Mouse (Mus musculus): ENCODE measurements around the gene Mras.

Mras gene

GRCm38 (mm10) chr9:99416809-99417208 lies 20.4 kb downstream of the Mras start:
- no peak for DNase-seq (ENCODE audit: low spot score in 2 of 2)

GRCm38 (mm10) chr9:99411785-99412184 lies 25.4 kb downstream of the Mras start:
- DNase-seq (ENCODE audit: low spot score in 2 of 2) = no peak

- no peak for DNase-seq (ENCODE audit: low spot score in 2 of 2)
Observed at GRCm38 (mm10) chr9:99411093-99411492, 26.1 kb downstream of the Mras start.

GRCm38 (mm10) chr9:99409280-99409679 lies 27.9 kb downstream of the Mras start:
- no peak for DNase-seq (ENCODE audit: low spot score in 2 of 2)

- DNase-seq (ENCODE audit: low spot score in 2 of 2) = no peak
Observed at GRCm38 (mm10) chr9:99401288-99401974, 35.8 kb downstream of the Mras start.

- DNase-seq (ENCODE audit: low spot score in 2 of 2) = no peak
Observed at GRCm38 (mm10) chr9:99400781-99401180, 36.4 kb downstream of the Mras start.

- DNase-seq (ENCODE audit: low spot score in 2 of 2) = no peak
Observed at GRCm38 (mm10) chr9:99397056-99397815, 39.9 kb downstream of the Mras start.

GRCm38 (mm10) chr9:99394366-99394765 lies 42.8 kb downstream of the Mras start:
- no peak for DNase-seq (ENCODE audit: low spot score in 2 of 2)

- DNase-seq (ENCODE audit: low spot score in 2 of 2) = no peak
Observed at GRCm38 (mm10) chr9:99393146-99393545, 44.0 kb downstream of the Mras start.

- no peak for DNase-seq (ENCODE audit: low spot score in 2 of 2)
Observed at GRCm38 (mm10) chr9:99391557-99391956, 45.6 kb downstream of the Mras start.

- DNase-seq (ENCODE audit: low spot score in 2 of 2) = no peak
Observed at GRCm38 (mm10) chr9:99390716-99391115, 46.5 kb downstream of the Mras start.

GRCm38 (mm10) chr9:99390201-99390600 lies 47.0 kb downstream of the Mras start:
- DNase-seq (ENCODE audit: low spot score in 2 of 2) = no peak

GRCm38 (mm10) chr9:99389506-99389905 lies 47.7 kb downstream of the Mras start:
- no peak for DNase-seq (ENCODE audit: low spot score in 2 of 2)

GRCm38 (mm10) chr9:99388856-99389255 lies 48.3 kb downstream of the Mras start:
- DNase-seq (ENCODE audit: low spot score in 2 of 2) = no peak

- DNase-seq (ENCODE audit: low spot score in 2 of 2) = no peak
Observed at GRCm38 (mm10) chr9:99388078-99388477, 49.1 kb downstream of the Mras start.

- no peak for DNase-seq (ENCODE audit: low spot score in 2 of 2)
Observed at GRCm38 (mm10) chr9:99382556-99382955, 54.6 kb downstream of the Mras start.

- no peak for DNase-seq (ENCODE audit: low spot score in 2 of 2)
Observed at GRCm38 (mm10) chr9:99379194-99379593, 58.0 kb downstream of the Mras start.

- DNase-seq (ENCODE audit: low spot score in 2 of 2) = peak; percentile 47 to 57
Observed at GRCm38 (mm10) chr9:99376591-99377418, 60.4 kb downstream of the Mras start.

- no peak for DNase-seq (ENCODE audit: low spot score in 2 of 2)
Observed at GRCm38 (mm10) chr9:99368431-99368830, 68.8 kb downstream of the Mras start.

- DNase-seq (ENCODE audit: low spot score in 2 of 2) = no peak
Observed at GRCm38 (mm10) chr9:99365906-99366305, 71.3 kb downstream of the Mras start.

- DNase-seq (ENCODE audit: low spot score in 2 of 2) = no peak
Observed at GRCm38 (mm10) chr9:99363076-99363475, 74.1 kb downstream of the Mras start.

GRCm38 (mm10) chr9:99361946-99362345 lies 75.2 kb downstream of the Mras start:
- DNase-seq (ENCODE audit: low spot score in 2 of 2) = no peak
